Mouse (Mus musculus): ENCODE results near the gene Lin52. TPM values are rescaled to one million over a fixed set of nuclear protein-coding genes. Genes with fewer than 3 reads are reported as not detected.
A peak's percentile ranks its signal among the peaks of the same experiment; 100 is the strongest.

Lin52 gene
- polyA plus RNA-seq, 1 experiment from 2014 or later = 19.6 TPM

DNA sequence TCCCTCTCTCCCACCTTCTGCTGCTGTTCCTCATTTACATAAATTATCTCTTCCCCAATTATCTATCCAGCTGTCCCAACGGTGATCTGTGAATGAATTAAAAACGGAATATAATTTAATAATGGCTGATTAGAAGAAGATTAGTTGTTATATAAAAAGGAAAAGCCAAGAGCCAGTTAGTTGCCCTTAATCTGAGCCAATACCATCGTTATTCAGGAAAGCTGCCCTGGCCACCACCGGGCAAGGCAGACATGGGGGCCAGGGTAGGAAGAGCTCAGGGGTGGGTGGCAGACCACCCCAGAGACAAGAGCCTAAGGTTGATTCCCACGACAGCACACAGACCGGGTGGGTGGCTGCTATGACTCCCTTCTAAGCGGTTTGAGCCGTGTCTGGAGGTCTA, 97.0 kb downstream of the Lin52 start:
- no peak for ATAC-seq (ENCODE audit: insufficient number of reproducible peaks, low FRiP score, low TSS enrichment, low read depth)
- no peak overlapping the region for H3K4me3 ChIP-seq
- H3K27me3 ChIP-seq = no peaks in the 10 kb centered on the region
- H3K9ac ChIP-seq = no peak overlapping the region
- H3K4me1 ChIP-seq = no peaks in the 10 kb centered on the region
- 39% methylated on average over 8 of the region's 8 CpGs for WGBS
- H3K9me3 ChIP-seq = no peaks in the 10 kb centered on the region
- no peak overlapping the region for H3K4me2 ChIP-seq
- no peaks in the 10 kb centered on the region for H3K36me3 ChIP-seq
- no peak overlapping the region for H3K27ac ChIP-seq

DNA sequence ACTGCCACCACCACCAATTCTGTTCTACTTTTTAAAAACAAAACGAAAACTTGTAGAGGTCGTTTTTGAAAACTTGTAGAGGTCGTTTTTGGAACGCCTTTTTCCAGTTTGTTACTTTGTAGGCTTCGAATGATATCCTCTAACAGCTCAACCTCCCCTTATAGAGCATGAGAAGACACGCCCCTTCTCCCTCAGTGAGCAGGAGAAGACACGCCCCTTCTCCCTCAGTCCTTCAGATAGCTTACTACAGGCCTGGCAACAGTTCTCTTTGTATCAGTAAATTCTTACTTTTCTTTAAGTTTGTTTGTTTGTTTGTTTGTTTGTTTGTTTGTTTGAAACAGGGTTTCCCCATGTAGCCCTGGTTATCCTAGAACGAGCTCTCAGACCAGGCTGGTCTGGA, 104.0 kb downstream of the Lin52 start:
- Histone ChIP-seq H3K27ac (no peak overlapping the region), H3K36me3 (no peaks in the 10 kb centered on the region), H3K27me3 (no peaks in the 10 kb centered on the region), H3K9me3 (no peaks in the 10 kb centered on the region), H3K4me3 (no peak overlapping the region), H3K4me2 (no peak overlapping the region), H3K9ac (no peak overlapping the region), H3K4me1 (no peaks in the 10 kb centered on the region)
- 57% methylated on average over 8 of the region's 8 CpGs for WGBS
- ATAC-seq (ENCODE audit: insufficient number of reproducible peaks, low FRiP score, low TSS enrichment, low read depth) = no peak

DNA sequence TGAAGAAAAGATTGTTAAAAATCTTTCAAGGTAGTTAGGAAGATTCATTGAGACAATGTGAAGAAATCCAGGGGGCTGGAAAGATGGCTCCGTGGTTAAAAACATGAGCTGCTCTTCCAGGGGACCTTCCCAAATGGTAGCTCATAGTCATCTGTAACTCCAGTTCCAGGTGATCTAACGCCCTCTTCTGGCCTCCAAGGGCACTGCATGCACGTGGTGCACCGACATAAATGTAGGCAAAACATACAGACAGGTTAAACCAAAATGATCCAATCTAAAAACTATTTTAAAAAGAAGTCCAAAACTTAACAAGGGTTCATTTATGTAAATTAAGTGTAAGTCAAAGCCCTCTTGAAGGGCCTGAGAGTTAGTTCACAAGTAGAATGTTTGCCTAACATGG, 111.3 kb downstream of the Lin52 start:
- Histone ChIP-seq H3K4me3 (no peak overlapping the region), H3K27ac (no peak overlapping the region), H3K27me3 (peaks cover 29% of the 10 kb centered on the region), H3K4me1 (no peaks in the 10 kb centered on the region), H3K9ac (no peak overlapping the region), H3K9me3 (no peaks in the 10 kb centered on the region), H3K4me2 (no peak overlapping the region), H3K36me3 (no peaks in the 10 kb centered on the region)
- 55% methylated on average over 4 of the region's 4 CpGs for WGBS
- no peak for ATAC-seq (ENCODE audit: insufficient number of reproducible peaks, low FRiP score, low TSS enrichment, low read depth)

DNA sequence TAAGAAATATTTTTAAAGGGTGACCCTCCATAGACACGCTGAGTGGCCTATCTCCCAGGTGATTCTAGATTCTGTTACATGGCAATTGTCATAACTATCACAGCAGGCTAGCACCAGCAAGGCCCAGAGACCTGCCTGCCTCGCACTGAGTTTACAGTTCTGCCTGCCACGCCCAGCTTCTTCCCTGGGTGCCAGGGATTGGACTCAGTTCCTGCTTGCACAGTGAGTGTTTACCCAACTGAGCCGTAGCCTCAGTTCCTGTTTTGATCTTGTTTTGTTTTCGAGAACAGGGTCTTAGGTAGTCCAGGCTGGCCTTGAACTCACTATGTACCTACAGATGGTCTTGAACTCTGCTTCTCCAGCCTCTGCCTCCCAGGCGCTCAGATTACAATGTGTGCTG, 116.4 kb downstream of the Lin52 start:
- no peaks in the 10 kb centered on the region for H3K9me3 ChIP-seq

DNA sequence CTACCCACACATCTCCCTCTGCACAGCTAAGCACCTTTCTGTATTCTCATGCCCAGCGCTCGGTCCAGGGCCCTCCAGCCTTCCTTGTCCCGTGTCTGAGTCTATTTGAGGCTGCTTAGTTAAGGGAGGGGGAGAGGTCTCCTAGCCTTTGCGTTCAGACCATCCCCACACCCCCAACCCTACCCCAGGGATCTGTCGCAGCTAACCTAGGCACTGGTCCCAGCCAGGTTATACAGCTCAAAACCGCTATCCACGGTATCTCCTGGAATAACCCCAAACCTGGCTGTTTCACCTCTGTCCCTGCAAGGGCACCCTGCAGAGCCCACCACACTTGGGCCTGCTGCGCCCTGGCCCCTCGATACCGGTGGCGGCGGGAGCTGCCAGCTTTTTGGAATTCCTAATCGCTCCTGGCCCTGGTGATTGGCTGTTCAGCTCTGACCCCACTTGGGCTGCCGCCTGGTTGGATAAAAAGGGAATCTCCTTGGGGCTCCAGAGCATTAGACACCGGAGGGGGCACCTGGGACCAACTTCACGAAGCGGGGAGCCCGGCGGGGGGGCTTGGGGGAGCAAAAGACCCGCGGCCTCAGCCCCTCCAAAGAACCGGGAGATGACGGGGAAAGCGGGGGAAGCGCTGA, 118.2 kb downstream of the Lin52 start, which contains the start of gene Vsx2:
Vsx2 (plus strand) TSS at position 427 of the 635 bp plus-strand sequence.
- Histone ChIP-seq H3K4me3 (peak within 1 kb of the TSS; percentile 7), H3K36me3 (no peaks in the 10 kb centered on the region), H3K4me1 (peaks cover 27% of the 10 kb centered on the region), H3K4me2 (peak within 1 kb of the TSS; percentile 6), H3K9ac (no peak within 1 kb of the TSS), H3K9me3 (no peaks in the 10 kb centered on the region), H3K27ac (no peak within 1 kb of the TSS), H3K27me3 (peaks cover 83% of the 10 kb centered on the region)
- WGBS = 4% methylated on average over 25 of the region's 25 CpGs
- no peak for ATAC-seq (ENCODE audit: insufficient number of reproducible peaks, low FRiP score, low TSS enrichment, low read depth)

More for the DNA sequence above, 116.4 kb downstream of the Lin52 start:
- no peak overlapping the region for H3K9ac ChIP-seq
- no peak overlapping the region for H3K4me2 ChIP-seq
- H3K4me1 ChIP-seq = peaks cover 27% of the 10 kb centered on the region
- no peak for ATAC-seq (ENCODE audit: insufficient number of reproducible peaks, low FRiP score, low TSS enrichment, low read depth)
- no peak overlapping the region for H3K27ac ChIP-seq
- 76% methylated on average over 6 of the region's 6 CpGs for WGBS
- H3K4me3 ChIP-seq = no peak overlapping the region
- H3K27me3 ChIP-seq = peaks cover 79% of the 10 kb centered on the region
- no peaks in the 10 kb centered on the region for H3K36me3 ChIP-seq

DNA sequence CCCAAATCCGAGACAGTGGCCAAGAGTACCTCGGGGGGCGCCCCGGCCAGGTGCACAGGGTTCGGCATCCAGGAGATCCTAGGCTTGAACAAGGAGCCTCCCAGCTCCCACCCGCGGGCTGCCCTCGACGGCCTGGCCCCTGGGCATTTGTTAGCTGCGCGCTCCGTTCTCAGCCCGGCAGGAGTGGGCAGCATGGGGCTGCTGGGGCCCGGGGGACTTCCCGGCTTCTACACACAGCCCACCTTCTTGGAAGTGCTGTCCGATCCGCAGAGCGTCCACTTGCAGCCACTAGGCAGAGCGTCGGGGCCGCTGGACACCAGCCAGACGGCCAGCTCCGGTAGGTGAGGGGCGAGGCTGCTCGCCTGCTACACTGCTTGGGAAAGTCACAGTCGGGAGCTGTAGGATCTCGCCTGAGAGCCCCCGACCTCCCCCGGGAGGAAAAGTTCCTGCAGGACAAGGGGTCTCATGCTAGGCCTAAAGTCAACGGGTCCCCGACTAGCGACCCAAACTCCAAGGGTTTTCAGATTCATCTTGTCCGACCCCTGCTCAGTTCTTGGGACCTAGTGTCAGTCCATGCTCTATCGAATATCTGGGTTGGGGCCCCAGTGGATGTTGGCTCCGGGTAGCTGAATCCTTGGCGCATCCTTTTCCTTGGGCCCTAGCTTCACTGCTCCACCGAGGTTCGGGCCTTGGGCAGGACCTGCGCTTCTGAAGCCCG, 118.9 kb downstream of the Lin52 start:
- H3K9ac ChIP-seq = no peak overlapping the region
- H3K27me3 ChIP-seq = peaks cover 80% of the 10 kb centered on the region
- no peak; the same call in 1 of the 2 replicates for ATAC-seq (ENCODE audit: insufficient number of reproducible peaks, low FRiP score, low TSS enrichment, low read depth)
- no peaks in the 10 kb centered on the region for H3K9me3 ChIP-seq
- WGBS = 4% methylated on average over 40 of the region's 40 CpGs
- H3K27ac ChIP-seq = no peak overlapping the region
- peak overlapping the region; percentile 6; the same call in 1 of the 2 replicates for H3K4me2 ChIP-seq
- no peaks in the 10 kb centered on the region for H3K36me3 ChIP-seq
- H3K4me1 ChIP-seq = peaks cover 27% of the 10 kb centered on the region
- H3K4me3 ChIP-seq = peak overlapping the region; percentile 7

DNA sequence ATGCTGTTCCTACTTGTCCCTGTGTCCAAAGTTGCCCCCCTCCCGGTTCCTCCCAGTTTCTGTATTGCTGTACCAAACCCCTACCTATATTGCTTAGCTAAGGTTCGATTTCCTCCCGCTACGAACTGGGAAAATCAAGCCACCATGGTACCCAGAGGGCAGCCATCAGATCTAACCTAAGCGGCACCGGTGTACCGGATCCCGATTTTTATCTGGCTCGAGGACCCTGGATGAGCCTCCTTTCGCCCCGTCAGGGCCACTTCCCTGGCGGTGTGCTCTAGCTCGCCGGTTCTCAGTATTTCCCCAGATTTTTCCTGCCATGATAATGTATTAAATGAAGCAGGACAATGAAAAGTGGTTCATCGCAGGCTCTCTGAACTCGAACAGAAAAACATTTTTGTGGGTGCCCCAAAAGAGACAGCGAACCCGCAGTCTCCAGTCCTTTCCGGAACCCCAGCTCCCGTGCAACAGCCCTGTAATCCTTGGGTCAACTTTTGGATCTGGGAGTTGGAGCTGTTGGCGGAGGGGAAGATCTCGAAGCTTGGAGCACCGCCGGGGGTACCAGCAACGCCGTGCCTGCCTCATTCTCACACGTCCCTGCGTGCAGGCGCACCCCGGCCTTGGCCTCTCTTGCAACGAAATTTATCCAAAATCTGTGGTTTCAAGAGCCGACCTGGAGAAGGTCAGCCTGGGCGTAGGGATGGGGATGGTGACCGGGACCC, 119.6 kb downstream of the Lin52 start:
- Histone ChIP-seq H3K27me3 (peaks cover 82% of the 10 kb centered on the region), H3K27ac (no peak overlapping the region), H3K4me3 (peak overlapping the region; percentile 11), H3K9ac (no peak overlapping the region), H3K4me2 (peak overlapping the region; percentile 29), H3K36me3 (no peaks in the 10 kb centered on the region), H3K4me1 (peaks cover 27% of the 10 kb centered on the region), H3K9me3 (no peaks in the 10 kb centered on the region)
- ATAC-seq (ENCODE audit: insufficient number of reproducible peaks, low FRiP score, low TSS enrichment, low read depth) = no peak
- WGBS = 4% methylated on average over 34 of the region's 34 CpGs

DNA sequence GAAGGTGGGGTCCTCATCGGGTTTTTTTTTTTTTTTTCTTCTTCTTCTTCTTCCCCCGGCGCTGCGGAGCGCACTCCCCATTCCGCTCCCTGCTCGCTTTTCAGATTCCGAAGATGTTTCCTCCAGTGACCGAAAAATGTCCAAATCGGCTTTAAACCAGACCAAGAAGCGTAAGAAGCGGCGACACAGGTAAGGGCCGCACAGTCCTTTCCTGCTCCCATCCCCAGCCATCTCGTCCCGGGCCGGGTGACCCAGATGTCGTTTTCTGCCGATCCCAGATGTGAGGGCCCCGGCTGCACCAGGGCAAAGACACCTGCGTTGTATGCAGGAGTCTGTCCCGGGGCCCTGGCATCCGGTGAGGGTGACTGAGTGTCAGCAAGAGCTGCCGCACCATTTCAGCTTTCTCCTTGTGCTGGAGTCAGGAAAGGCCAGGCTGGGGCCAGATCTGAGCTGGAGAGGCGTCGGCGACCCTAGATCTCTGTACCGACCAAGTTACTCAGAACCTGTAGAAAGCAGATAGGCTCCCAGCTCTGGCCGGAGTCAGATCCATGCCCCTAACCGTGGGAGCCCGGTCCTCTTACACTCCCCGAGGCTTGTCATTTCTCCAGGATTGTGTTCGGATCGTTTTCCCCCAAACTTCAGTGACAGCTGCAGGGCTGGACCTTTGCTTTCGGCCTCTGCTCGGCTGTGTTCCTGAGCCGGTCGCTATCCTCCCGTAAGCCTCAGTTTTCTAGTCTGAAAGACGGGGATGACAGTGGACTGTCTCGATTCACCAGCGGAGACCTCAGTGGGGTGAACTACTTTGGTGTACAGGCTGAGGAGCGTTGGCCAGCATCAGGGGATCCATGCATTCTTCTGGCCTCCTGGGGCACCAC, 120.5 kb downstream of the Lin52 start:
- H3K9me3 ChIP-seq = no peaks in the 10 kb centered on the region
- WGBS = 4% methylated on average over 43 of the region's 43 CpGs
- H3K9ac ChIP-seq = no peak overlapping the region
- peak overlapping the region; percentile 11 for H3K4me3 ChIP-seq
- H3K27ac ChIP-seq = no peak overlapping the region
- ATAC-seq (ENCODE audit: insufficient number of reproducible peaks, low FRiP score, low TSS enrichment, low read depth) = no peak
- H3K27me3 ChIP-seq = peaks cover 79% of the 10 kb centered on the region
- H3K4me2 ChIP-seq = peak overlapping the region; percentile 29
- peaks cover 27% of the 10 kb centered on the region for H3K4me1 ChIP-seq
- H3K36me3 ChIP-seq = no peaks in the 10 kb centered on the region

DNA sequence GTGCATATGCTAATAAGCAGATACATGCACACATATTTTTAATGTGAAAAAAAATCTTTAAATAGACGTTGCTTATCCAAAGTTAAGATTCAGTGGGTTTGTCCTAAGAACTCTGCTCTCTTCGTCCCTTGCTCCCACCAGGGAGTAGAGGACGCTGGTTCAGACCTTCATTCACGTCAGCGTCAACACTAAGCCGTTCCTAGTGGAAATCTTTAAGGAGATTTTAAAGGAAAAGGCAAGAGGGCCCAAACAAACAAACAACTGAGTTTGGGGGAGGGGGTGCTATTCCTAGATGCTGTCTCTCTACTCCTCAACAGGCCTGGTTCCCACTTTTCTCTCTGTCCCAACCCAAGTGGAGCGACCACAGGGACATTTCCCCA, 121.1 kb downstream of the Lin52 start:
- whole genome bisulfite sequencing = 13% methylated on average over 7 of the region's 7 CpGs
- Histone ChIP-seq H3K4me3 (no peak overlapping the region), H3K36me3 (no peaks in the 10 kb centered on the region)

DNA sequence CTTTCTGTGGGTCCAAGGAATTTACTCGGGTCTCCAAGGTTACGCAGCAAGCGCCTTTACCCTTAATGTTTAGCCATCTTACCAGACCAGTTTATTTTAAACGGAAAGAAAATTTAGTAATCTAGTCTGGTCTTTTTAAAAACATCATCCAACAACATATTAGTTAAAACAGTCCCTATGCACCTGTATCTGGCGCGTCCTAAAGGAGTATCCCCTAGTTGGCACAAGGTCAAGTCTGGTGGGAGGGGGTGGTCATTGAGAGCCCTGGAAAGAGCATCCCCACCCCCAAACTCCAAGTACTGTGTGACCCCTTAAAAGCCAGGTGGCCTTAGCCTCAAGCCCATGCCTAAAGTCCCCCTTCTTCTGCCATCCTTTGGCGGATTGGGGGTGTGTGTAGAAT, 121.9 kb downstream of the Lin52 start:
- Histone ChIP-seq H3K9ac (no peak overlapping the region), H3K9me3 (no peaks in the 10 kb centered on the region), H3K27ac (no peak overlapping the region), H3K4me1 (peaks cover 27% of the 10 kb centered on the region), H3K4me2 (no peak overlapping the region), H3K4me3 (no peak overlapping the region), H3K27me3 (peaks cover 66% of the 10 kb centered on the region), H3K36me3 (no peaks in the 10 kb centered on the region)
- ATAC-seq (ENCODE audit: insufficient number of reproducible peaks, low FRiP score, low TSS enrichment, low read depth) = no peak
- WGBS = 25% methylated on average over 7 of the region's 7 CpGs

More for the DNA sequence above, 121.1 kb downstream of the Lin52 start:
- Histone ChIP-seq H3K9me3 (no peaks in the 10 kb centered on the region), H3K27me3 (peaks cover 74% of the 10 kb centered on the region), H3K27ac (no peak overlapping the region), H3K4me1 (peaks cover 27% of the 10 kb centered on the region), H3K4me2 (no peak overlapping the region), H3K9ac (no peak overlapping the region)
- ATAC-seq (ENCODE audit: insufficient number of reproducible peaks, low FRiP score, low TSS enrichment, low read depth) = no peak

DNA sequence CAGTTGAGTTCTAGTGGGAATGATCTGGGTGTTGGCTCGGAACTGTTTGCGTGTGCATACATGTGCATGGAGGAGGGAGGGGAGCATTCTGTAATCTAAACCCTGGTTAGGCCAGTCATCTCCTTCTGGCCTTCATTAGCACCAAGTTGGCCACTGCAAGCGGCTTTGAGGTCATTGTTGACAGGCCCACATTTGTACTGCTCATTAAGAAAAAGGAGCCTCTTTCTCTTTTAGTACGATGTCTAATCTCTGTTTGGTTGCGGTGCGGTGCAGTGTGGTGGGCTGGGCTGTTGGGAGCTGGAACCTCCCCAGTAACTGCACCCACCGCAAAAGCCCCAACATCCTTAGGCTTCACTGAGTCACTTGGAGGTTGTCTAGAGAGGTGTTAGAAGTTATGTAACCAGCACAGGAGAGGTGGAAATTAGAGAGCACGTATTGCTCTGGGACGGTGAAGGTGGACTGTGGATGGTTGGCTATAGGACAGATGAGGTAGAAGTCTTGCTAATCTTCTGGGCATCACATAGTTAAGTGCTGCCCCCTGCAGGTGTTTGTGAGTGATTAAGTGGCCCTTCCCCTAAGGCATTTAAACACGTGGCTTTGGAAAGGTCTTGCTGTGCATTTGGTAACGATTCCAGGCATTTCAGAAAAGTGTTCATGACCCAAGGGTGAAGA, 126.7 kb downstream of the Lin52 start:
- Histone ChIP-seq H3K36me3 (no peaks in the 10 kb centered on the region), H3K9ac (no peak overlapping the region), H3K4me1 (peaks cover 2% of the 10 kb centered on the region; the same call in 1 of the 2 replicates), H3K27me3 (peaks cover 18% of the 10 kb centered on the region), H3K4me3 (no peak overlapping the region), H3K9me3 (no peaks in the 10 kb centered on the region), H3K4me2 (no peak overlapping the region), H3K27ac (no peak overlapping the region)
- WGBS = 58% methylated on average over 11 of the region's 11 CpGs
- no peak for ATAC-seq (ENCODE audit: insufficient number of reproducible peaks, low FRiP score, low TSS enrichment, low read depth)
